Mouse (Mus musculus): ENCODE results near the gene Psip1.
"Not testable (repeated sequence)": the region's sequence is repeated elsewhere in the genome, so short reads cannot be mapped to it uniquely, and the experiment has no call there.

The Psip1 gene

DNA sequence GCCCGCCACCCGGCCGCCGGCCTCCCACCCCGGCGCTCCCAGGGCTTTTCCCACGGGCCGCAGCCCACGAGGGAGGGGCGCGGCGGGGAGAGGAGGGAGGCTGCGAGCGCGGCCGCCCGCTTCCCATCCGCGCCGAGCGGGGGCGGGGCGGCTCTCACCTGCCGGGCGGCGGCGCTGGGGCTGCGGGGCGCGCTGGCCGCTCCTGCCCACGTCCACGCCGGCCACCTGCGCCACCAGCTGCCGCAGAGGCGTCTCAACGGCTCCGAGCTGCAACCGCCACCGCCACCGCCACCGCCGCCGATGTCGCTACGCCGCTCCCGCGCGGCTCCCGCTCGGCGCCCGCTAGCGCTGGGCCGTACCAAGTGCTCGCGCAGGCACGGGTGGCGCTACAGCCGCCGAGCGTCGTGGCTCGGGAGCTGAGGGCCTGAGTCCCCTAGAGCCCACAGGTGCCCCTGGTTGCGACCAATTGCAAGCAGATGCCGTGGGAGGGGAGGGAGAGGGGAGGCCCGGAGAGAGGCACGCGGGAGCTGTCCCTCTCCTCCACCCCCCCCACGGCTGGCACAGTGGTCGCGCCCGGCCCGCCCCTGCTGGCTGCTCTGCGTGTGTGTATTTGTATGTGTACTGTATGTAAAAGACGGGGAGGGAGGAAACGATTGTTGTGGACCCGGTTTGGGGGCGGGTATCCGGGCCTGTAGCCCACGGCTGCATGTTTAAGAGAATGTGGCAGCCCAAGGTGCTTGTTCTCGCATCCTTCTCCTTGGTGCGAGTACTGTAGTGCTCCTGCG, at the start of gene Psip1:
Gene Psip1 (minus strand): TSS at position 343 of the 785 bp plus-strand sequence.
- peak; percentile 95 to 97 for DNase-seq

DNA sequence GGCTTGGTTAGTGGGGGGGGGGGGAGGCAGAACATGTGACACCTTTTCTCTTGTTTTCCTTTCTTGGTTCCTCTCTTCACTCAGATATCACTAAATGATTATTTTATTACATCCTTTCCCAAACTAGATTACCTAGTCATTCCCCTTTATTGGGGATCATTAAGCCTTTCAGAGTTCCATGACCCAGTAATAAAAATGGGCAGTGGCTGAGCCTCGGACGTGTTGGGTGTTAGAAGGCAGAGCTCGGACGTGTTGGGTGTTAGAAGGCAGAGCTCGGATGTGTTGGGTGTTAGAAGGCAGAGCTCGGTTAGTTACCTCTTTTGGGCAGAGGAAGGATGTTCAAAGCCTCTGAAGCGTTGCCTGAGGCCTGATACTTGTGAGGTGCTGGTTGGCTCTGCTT, 47.8 kb upstream of the Psip1 start:
- DNase-seq: no peak

DNA sequence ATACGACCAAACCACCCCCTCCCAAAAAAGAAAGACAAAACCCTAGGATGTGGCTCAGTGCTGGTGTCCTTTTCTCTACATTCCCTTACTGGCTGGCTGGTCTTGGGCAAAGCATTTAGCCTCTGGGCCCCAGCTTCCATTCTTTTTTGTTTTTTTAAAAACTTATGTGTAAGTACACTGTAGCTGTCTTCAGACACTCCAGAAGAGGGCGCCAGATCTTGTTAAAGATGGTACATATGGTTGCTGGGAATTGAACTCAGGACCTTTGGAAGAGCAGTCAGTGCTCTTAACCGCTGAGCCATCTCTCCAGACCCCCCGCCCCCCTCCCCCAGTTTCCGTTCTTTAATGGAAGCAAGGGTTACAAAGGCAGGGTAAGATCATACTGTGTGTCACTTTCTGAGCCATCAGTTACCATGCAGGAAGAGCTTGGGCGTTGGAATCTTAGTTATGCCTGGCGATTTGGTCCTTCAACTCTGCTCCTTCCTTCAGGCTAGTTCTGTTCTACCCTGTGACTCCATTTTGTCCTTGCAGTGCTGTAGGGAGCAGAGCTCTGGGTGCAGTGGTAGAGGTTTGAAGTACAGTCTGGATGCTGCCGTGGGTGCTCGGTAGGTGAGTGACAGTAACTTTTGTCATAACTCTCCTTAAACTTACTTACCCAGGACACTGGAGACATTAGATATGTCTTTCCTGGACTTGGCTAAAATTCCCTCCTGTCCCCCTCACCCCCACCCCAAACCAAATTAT, 47.1 kb upstream of the Psip1 start:
- no peak for DNase-seq

DNA sequence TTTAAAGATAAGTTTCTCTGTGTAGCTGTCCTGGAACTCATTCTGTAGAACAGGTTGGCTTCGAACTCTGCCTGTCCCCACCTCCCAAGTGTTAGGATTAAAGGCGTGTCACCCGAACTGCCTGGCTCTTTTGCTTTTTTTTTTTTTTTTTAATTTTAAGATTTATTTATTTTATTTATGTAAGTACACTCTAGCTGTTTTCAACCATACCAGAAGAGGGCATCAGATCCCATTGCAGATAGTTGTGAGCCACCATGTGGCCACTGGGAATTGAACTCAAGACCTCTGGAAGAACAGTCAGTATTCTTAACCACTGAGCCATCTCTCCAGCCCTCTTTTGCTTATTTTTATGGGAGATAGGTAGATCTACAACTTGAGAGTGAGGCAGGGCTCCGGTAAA, 43.8 kb upstream of the Psip1 start:
- DNase-seq: not testable (repeated sequence)

DNA sequence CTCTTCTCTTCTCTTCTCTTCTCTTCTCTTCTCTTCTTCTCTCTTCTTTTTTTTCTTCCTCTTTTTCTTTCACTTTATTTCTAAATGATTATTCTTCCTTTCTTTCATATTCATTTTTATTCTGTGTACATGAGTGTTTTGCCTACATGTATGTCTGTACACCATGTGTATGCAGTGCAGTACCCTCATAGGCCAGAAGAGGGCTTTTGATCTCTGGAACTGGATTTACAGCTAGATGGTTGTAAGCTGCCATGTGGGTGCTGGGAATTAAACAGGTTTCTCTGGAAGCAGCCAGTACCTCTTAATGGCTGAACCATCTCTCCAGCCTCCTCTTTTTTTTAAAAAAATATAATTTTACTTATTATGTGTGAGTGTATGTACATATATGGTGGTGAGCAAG, 41.7 kb upstream of the Psip1 start:
- peak; percentile 31 to 67 for DNase-seq

DNA sequence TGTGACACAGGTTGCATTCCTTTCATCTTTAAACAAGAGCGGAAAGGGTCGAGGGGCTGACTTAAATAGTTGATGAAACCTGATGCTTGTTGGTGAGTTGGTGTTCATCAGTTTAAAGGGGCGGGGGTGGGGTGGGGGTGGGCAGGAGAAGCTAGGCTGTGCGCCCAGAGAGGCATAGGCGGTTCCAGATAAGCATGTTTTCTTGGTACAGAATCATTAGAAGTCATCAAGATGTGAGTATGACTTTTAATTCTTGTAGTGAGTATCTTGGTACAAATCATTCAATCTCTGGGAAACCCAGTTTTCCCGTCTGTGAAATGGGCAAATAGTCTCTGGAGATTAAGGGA, 40.7 kb upstream of the Psip1 start:
- no peak for DNase-seq

DNA sequence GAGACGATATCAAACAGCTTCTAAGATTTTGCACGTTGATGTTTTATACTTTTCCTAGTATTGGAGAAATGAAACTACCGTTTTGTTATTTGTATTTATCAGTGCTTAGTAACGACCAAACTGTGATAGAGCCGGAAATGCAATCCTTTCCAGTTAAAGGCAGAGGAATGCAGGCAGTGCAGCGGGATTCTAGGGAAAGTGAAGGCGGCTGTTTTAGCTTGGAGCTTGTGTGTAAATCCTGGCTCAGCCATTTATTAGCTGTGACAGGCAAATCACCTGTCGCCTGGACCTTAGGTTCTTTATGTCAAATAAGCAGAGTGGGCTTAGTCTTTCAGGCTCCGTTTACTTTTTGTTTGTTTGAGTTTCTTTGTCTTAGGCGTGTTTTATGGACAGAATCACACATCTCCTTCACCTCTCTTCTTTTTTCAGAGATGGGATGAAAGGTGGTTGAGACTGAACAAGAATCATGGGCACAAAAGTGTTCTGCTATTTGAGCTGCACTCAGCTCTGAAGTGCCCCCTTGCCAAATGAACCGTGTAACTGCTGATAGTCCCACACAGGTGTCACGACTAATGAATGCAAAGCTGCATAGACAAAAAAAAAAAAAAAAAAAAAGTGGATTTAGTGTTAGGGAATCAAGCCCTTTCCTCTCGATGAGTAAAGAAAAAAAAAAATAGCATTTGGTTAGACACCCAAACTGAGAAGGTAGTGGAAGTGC, 40.2 kb upstream of the Psip1 start:
- DNase-seq: no peak

DNA sequence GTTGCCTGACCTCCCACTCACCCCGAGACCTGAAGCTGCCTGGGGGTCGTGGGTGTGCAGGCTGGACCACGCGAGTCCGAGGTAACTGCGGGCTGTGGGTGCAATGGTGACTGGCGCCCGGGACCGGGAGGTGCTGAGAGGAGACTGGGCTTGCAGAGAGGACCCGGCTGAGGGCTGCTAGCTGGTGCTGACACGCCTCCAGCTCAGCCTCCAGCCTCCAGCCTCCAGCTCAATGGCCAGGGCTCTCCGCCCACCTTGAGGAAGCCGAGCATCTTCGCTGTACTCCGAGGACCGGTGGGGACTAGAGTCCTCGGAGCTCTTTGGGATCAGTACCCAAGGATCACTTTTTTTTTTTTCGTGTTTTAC, 39.4 kb upstream of the Psip1 start:
- no peak for DNase-seq

DNA sequence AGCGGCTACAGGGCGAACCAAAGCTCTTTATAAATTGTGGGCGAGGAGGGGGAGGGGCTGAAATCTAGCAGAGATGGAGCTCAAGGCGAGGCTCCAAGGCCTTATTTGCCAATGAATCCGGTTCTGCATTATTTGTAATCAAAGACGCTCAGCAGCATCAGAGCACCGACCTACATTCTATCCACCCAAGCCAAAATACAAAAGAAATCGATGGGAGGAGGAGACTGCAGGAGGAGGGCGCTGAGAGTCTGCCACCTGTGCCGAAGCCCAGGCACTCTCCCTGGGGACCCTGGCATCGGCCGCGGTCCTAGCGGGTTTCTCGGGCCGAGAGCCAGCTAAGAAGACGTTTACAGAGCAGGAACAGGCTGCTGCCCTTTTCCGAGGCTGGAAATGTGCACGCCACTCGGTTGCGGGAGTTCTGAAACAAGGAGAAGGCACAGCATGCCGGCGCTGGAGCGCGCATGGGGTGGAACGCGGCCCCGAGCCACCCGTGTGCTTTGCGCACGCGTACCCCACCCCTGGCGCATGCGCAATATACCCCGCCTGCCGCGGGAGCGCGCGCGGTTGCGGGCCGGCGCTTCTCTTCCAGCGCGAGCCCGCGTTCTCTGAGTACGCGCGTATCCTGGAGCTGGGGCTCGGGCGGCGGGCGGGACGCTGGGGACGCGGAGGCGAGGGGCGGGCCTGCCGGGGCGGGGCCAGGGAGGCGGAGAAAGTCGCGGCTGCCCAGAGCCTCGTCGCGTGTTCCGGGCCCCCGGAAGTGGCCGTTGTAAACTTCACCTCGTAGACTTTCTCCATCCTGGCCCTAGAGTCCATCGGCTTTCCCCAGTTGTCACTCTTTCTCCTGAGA, 38.8 kb upstream of the Psip1 start, which contains the start of gene Ccdc171:
Gene Ccdc171 (plus strand): TSS at position 703 of the 847 bp plus-strand sequence.
- DNase-seq: peak; percentile 96 to 97

DNA sequence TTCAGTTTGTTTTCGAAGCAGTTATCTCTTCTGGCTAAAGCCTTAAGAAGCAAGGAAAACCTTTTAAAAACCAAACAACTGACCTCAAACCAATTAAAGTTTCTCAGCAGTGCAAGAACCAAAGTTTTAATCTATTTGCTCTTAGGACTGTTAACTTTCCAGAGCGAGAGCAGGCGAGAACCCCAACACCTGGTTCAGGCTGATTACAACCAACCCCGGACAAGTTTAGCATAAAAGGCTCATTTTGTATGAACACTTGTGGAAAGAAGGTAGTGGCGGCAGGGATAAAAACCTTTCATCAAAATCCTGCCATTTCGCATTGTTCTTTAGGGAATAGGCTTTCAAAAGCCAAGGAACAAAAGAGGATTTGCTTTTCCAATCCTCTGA, 38.2 kb upstream of the Psip1 start:
- no peak for DNase-seq

DNA sequence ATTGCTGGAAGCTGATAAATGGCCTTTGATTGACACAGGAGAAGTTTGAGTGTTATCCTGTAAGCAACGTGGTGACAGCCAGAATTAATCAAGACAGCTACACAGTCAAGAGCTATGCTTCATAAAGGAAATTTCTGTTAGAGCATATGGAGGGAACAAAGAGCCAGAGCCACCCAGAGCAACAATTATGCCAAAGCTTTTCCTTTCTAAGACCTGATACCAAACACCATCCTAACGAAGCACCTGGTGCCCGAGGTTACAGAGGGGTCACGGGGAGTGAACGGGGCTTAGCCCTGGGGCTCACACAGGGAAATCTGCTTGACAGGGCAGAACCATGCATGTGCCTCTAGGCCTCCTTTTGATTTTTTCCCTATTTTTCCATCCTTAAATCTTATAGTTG, 35.8 kb upstream of the Psip1 start:
- no peak for DNase-seq

DNA sequence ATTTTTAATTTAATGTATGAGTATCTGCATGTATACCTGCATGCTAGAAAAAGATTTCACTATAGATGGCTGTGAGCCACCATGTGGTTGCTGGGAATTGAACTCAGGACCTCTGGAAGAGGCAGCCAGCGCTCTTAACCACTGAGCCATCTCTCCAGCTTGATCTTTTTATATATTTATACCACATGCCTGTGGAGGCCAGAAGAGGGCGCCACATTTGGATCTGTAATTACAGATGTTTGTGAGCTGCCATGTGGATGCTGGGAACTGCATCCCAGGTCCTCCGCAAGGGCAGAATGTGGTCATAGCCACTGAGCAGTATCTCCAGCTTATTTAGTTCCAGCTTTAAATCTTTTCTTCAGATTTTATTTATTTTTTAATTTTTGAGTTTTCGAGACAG, 34.0 kb upstream of the Psip1 start:
- DNase-seq: no peak

DNA sequence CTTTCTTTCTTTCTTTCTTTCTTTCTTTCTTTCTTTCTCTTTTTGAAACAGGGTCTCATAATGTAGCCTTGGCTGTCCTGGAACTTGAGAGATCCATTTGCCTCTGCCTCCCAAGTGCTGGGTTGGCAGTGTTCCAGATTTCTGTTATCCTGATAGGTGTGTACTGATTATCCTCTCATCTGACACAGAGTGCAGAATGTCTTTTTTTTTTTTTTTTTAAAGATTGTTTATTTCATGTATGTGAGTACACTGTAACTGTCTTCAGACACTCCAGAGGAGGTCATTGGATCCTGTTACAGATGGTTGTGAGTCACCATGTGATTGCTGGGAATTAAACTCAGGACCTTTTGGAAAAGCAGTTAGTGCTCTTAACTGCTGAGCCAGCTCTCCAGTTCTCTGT, 33.5 kb upstream of the Psip1 start:
- DNase-seq: no peak

DNA sequence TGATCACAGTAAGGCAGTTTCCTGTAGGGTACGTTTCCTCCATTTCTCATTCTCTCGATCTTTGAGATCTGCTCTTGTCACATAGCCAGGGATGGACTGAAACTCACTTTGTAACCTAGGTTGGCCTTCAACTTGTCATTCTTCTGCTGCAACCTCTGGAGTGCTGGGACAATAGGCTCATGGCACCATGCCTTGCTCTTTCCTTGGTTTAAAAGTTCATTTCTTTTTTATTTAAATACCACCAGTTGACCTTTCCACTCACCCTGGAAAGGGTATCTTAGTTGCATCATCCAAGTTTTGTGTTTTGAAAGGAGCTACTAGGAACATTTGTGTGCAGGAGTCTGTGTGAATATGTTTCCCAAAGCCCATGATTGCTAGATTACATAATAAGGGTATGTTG, 32.9 kb upstream of the Psip1 start:
- no peak for DNase-seq

DNA sequence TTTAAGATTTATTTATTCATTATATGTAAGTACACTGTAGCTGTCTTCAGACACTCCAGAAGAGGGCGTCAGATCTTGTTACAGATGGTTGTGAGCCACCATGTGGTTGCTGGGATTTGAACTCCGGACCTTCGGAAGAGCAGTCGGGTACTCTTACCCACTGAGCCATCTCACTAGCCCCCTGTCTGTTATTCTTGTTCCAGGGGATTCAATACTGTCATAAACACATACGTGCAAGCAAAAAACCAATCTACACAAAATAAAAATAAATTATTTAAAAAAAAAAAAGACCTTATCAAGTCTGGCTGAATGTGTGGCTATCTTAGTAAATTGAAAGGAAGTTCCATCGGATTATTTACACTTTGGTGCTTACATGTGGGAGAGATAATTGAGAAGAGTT, 29.9 kb upstream of the Psip1 start:
- DNase-seq: not testable (repeated sequence)

DNA sequence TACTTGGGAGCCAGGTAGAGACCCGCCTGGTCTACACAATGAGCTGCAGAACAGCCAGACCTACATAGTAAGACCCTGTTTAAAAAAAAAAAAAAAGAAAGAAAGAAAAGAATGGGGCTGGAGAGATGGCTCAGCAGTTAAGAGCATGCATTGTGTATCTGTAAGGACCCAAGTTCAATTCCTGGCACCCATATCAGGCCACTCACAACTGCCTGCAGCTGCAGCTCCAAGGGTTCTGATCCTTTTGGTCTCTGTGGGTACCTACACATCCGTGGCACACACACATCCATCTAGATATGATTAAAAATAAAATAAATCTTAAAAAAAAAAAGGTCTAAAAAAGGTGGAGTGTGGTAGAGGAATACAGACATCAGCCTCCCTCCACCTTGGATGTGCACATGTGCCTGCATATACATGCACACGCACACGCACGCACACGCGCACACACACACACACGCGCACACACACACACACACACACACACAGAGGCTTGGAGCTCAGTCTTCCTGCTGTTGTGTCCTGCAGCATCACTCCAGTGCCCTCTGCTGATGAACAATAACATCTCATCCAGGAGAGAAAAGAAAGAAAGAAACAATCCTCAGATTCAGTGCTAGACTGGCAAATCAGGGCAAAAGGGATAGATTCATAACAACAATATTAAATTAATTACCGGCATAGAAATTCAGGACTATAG, 28.9 kb upstream of the Psip1 start:
- peak; percentile 32 to 48 for DNase-seq

DNA sequence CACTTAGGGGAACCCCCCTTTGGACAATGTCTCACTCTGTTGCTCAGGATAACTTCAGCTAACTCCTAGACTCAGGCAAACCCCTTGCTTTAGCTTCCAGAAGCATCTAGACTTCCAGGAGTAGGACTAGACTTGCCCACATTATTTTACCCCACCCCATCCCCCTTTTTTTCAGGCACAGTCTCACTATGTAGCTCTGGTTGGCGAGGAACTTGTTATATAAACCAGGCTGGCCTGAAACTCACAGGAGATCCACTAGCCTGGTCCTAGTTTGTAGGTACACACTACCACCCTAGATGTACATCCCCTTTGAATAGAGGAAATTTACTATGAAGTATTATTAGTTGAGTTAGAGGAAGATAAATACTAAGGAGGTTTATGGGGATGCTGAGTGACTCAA, 27.9 kb upstream of the Psip1 start:
- DNase-seq: no peak

DNA sequence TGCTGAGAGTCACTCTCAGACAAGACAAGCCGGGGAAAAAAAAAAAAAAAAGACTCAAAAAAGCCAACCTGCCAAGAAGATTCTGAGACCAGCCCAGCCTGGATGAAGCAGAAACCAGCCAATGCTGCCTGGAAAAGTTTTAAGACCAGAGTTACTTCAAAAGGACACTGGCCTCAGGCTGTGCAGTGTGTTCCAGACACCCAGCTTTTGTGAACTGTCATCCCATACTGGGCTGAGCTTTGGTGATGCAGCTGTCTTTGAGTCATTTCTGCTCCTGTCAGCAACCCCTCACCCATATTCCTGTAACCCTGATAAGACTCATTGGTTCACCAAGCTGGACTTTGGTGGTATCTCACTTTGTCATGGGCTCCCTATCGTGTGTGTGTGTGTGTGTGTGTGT, 26.4 kb upstream of the Psip1 start:
- no peak for DNase-seq

DNA sequence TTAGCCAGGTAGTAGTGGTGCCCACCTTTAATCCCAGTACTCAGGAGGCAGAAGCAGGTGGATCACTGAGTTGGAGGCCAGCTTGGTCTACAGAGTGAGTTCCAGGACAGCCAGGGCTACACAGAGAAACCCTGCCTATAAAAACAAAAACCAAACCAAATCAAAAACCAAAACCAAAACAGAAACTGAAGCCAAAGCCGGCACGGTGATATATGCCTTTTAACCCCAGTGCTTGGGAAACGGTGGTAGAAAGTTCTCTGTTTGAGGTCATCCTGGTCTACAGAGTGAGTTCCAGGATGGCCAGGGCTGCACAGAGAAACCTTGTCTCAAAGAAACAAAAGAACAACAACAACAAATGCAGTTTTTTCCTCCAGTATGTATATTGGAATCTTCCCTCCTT, 26.0 kb upstream of the Psip1 start:
- DNase-seq: no peak

DNA sequence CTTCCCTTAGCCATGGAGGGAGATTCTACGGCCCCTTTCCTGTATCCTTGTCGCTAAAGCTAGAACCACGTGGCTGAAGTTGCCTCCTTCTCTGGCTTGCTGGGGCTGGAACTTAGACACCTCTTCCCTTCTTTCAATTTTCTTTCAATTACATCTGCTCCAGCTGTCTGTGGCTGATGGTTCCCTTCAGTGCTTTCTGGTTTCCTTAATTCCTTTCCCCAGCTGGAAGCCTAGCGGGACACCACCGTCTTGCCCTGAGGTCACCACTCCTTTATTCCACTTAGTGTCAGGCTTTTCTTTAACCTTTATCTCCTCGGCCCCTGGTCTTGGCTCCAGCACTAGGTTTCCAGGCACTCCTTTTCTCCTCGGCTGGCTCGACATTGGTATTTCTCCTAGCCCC, 24.8 kb upstream of the Psip1 start:
- no peak for DNase-seq

DNA sequence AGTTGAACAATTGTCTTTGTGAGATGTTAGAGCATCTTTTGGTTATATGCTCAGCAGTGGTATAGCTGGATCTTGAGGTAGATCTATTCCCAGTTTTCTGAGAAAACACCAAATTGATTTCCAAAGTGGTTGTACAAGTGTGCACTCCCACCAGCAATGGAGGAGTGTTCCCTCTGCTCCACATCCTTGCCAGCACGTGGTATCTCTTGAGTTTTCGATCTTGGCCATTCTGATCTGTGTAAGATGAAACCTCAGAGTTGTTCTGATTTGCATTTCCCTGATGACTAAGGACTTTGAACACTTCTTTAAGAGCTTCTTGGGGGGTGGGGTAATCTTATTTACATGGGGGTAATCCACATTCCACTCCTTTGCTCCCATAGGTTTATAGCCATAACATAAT, 23.3 kb upstream of the Psip1 start:
- DNase-seq: no peak

DNA sequence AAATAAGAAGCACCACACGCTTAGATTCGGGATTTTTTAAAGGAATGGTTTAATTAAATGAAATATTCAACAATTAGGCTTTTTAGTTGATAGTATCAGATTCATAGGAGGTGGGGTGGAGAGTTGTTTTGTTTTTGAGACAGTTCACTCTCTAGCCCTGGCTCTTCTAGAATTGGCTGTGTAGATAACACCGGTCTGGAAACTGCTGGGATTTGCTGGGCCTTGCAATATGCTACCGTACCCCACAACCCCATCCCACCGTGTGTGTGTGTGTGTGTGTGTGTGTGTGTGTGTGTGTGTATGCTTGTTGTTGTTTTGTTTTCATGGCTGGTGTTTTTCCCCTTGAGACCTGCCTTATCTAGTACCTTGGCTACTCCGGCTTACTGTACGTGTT, 14.8 kb upstream of the Psip1 start:
- DNase-seq: no peak
